Mouse (Mus musculus): ENCODE measurements at regions not wholly inside any gene's neighbourhood (a gene's known extent, or its start where the extent isn't known, plus 50 kb on each side); places are given as distances from the start of the nearest gene placed in this dataset.
A peak's percentile ranks its signal among the peaks of the same experiment; 100 is the strongest.

DNA sequence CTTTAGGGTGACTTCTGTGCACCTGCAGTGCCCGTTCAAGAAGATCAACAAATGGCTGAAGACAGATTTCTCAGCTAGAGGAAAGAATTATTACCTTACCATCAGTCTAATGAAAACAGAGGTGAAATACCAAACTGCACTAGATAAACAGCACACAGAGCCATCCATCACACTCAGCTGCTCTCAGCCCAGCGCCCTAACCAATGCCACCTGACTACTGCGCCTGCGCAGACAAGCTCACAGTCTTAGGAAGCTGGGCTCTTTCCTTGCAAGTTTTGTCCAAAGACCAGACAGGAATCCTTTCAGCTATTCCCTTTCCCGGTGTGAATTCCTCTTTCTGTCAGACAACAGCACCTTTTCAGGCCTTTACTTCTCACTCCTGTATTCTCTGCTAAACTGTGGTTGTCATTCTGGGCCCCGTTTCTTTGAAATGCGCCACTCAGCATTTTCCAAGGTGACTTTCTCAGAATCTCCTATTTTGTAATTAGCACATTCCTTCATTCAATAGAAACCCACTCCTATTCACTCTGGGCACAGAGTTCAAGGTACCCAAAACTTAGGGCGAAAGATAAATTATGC is 292.8 kb downstream of the Mtx2 start:
- Histone ChIP-seq H3K4me3 (ENCODE audit: insufficient read depth, low read length) (no peak overlapping the region), H3K4me1 (ENCODE audit: control insufficient read depth, insufficient read depth, low read length) (no peaks in the 10 kb centered on the region), H3K27ac (ENCODE audit: insufficient read depth, low read length) (no peak overlapping the region)
- TF ChIP-seq POLR2A (IDR thresholded peaks at IDR 0.05; ENCODE audit: extremely low read depth, insufficient read depth, low read length): no peak
- no peak for TF ChIP-seq CTCF (IDR thresholded peaks at IDR 0.05; ENCODE audit: extremely low read depth, insufficient read depth, low read length)

GRCm38 (mm10) chr2:75119599-75119998 is 294.0 kb downstream of the Mtx2 start:
- Histone ChIP-seq H3K27ac (ENCODE audit: insufficient read depth, low read length) (no peak overlapping the region), H3K4me1 (ENCODE audit: control insufficient read depth, insufficient read depth, low read length) (no peaks in the 10 kb centered on the region), H3K4me3 (ENCODE audit: insufficient read depth, low read length) (no peak overlapping the region)
- TF ChIP-seq CTCF (IDR thresholded peaks at IDR 0.05; ENCODE audit: extremely low read depth, insufficient read depth, low read length) (no peak), POLR2A (IDR thresholded peaks at IDR 0.05; ENCODE audit: extremely low read depth, insufficient read depth, low read length) (no peak)

DNA sequence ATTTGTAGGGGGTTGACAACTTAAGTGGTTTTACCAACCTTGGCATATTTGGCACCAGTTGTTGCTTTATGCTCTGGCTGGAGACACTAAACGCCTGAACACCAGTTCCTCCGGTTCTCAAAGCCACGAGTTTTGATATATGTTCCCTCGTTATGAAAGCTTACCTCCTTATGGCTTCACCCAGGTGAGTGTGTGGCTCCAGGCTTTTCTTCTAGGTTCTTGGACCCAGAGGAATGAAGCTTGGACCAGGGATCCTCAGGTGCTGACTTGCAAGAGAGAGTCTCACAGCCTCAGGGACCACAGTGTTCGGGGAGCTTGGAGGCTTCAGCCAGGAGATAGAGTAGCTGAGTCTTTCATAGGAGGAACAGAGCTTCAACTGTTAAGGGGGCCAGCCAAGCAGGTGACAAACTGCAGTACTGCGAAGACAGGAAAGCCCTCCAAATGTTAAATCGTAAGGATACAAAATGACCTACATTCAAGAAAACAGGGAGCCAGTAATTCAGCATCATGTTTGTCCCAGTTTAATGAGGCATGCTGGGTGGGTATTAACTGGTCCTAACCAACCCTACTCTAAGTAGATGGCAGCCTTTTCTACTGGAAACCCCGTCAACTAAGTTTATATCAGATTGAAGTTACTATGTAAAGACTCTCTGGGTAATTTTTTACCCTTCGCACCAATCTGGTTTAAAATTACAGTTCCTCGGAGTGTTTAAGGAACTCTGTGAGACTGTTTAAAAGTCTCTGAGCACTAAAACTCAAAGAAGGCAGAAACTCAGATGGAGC is 307.9 kb downstream of the Mtx2 start:
- no peak for TF ChIP-seq POLR2A (IDR thresholded peaks at IDR 0.05; ENCODE audit: extremely low read depth, insufficient read depth, low read length)
- no peak for TF ChIP-seq CTCF (IDR thresholded peaks at IDR 0.05; ENCODE audit: extremely low read depth, insufficient read depth, low read length)
- H3K4me3 ChIP-seq (ENCODE audit: insufficient read depth, low read length): no peak overlapping the region
- no peak overlapping the region for H3K27ac ChIP-seq (ENCODE audit: insufficient read depth, low read length)
- H3K4me1 ChIP-seq (ENCODE audit: control insufficient read depth, insufficient read depth, low read length): no peaks in the 10 kb centered on the region

DNA sequence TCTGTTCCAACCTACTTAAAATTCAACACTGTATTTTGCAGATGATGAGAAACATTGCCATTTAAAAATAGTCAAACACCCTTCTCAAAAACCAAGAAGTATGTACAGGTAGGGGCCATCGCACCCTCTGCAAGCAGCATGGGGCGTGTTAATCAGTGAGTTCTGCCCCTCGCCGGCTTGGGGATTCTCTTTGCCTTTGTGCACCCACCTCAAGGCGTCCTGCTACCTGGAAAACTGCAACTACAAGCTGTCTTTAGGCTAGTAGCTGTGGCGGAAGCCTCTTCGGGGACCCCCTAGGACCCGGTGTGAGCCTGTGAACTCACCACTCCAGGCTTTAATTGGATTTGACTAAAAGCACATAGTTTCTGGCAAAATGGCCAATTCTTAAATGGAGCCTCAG is 311.0 kb downstream of the Mtx2 start:
- Histone ChIP-seq H3K27ac (ENCODE audit: insufficient read depth, low read length) (no peak overlapping the region), H3K4me1 (ENCODE audit: control insufficient read depth, insufficient read depth, low read length) (no peaks in the 10 kb centered on the region), H3K4me3 (ENCODE audit: insufficient read depth, low read length) (no peak overlapping the region)
- TF ChIP-seq POLR2A (IDR thresholded peaks at IDR 0.05; ENCODE audit: extremely low read depth, insufficient read depth, low read length): no peak
- no peak for TF ChIP-seq CTCF (IDR thresholded peaks at IDR 0.05; ENCODE audit: extremely low read depth, insufficient read depth, low read length)

GRCm38 (mm10) chr2:75137133-75137982 is 311.8 kb downstream of the Mtx2 start:
- TF ChIP-seq POLR2A (IDR thresholded peaks at IDR 0.05; ENCODE audit: extremely low read depth, insufficient read depth, low read length): no peak
- H3K27ac ChIP-seq (ENCODE audit: insufficient read depth, low read length): no peak overlapping the region
- H3K4me1 ChIP-seq (ENCODE audit: control insufficient read depth, insufficient read depth, low read length): no peaks in the 10 kb centered on the region
- H3K4me3 ChIP-seq (ENCODE audit: insufficient read depth, low read length): peak overlapping the region; percentile 24; the same call in 1 of the 2 replicates

GRCm38 (mm10) chr2:75137983-75138745 is 312.6 kb downstream of the Mtx2 start:
- Histone ChIP-seq H3K4me1 (ENCODE audit: control insufficient read depth, insufficient read depth, low read length) (no peaks in the 10 kb centered on the region), H3K27ac (ENCODE audit: insufficient read depth, low read length) (no peak overlapping the region)

DNA sequence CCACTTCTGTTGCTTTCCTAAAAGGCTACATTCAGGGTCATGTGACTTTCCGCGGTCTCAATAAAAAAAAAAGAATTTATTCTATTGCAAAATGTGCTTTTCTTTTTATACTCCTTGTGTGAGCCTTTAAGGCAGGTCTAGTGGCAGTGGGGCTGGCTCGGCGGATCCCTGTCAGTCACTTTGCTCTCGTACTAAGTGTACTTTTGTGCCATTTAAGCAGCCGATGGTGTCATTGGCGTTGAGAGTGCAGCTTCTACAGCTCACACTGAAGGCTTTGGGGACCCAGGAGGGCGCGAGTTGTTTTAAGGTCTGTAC is 313.1 kb downstream of the Mtx2 start:
- H3K4me3 ChIP-seq (ENCODE audit: insufficient read depth, low read length): no peak overlapping the region
- H3K4me1 ChIP-seq (ENCODE audit: control insufficient read depth, insufficient read depth, low read length): no peaks in the 10 kb centered on the region
- no peak overlapping the region for H3K27ac ChIP-seq (ENCODE audit: insufficient read depth, low read length)
- no peak for TF ChIP-seq CTCF (IDR thresholded peaks at IDR 0.05; ENCODE audit: extremely low read depth, insufficient read depth, low read length)
- no peak for TF ChIP-seq POLR2A (IDR thresholded peaks at IDR 0.05; ENCODE audit: extremely low read depth, insufficient read depth, low read length)

More at GRCm38 (mm10) chr2:75137983-75138745, 312.6 kb downstream of the Mtx2 start:
- TF ChIP-seq POLR2A (IDR thresholded peaks at IDR 0.05; ENCODE audit: extremely low read depth, insufficient read depth, low read length) (no peak), CTCF (IDR thresholded peaks at IDR 0.05; ENCODE audit: extremely low read depth, insufficient read depth, low read length) (0 out of 2 replicates have a peak, but pooled peaks have one; percentile 25)
- H3K4me3 ChIP-seq (ENCODE audit: insufficient read depth, low read length): peak overlapping the region; percentile 24; the same call in 1 of the 2 replicates

GRCm38 (mm10) chr2:75139544-75139943 is 313.9 kb downstream of the Mtx2 start:
- Histone ChIP-seq H3K4me3 (ENCODE audit: insufficient read depth, low read length) (no peak overlapping the region), H3K27ac (ENCODE audit: insufficient read depth, low read length) (no peak overlapping the region), H3K4me1 (ENCODE audit: control insufficient read depth, insufficient read depth, low read length) (no peaks in the 10 kb centered on the region)
- no peak for TF ChIP-seq POLR2A (IDR thresholded peaks at IDR 0.05; ENCODE audit: extremely low read depth, insufficient read depth, low read length)
- TF ChIP-seq CTCF (IDR thresholded peaks at IDR 0.05; ENCODE audit: extremely low read depth, insufficient read depth, low read length): no peak

DNA sequence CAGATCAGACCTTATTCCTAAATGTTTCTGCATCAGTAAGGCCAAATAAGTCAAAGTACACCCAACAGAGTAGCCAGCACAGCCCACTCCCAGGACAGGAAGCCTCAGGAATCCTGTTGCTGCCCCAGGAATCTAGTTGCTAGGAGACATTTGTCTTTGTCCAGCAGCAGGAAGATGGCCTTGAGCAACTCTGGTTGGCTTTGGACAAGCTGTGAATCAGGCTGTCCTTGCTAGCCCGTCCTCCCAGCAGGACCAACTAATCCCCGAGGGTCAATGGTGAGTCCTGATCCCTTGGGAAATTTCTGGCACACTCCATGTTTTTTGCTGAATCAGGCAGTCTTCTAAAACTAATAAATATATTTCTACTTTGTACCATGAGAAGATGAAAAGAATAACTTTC is 317.1 kb downstream of the Mtx2 start:
- H3K4me3 ChIP-seq (ENCODE audit: insufficient read depth, low read length): no peak overlapping the region
- H3K4me1 ChIP-seq (ENCODE audit: control insufficient read depth, insufficient read depth, low read length): no peaks in the 10 kb centered on the region
- no peak overlapping the region for H3K27ac ChIP-seq (ENCODE audit: insufficient read depth, low read length)
- TF ChIP-seq CTCF (IDR thresholded peaks at IDR 0.05; ENCODE audit: extremely low read depth, insufficient read depth, low read length) (no peak), POLR2A (IDR thresholded peaks at IDR 0.05; ENCODE audit: extremely low read depth, insufficient read depth, low read length) (no peak)
